Mouse (Mus musculus) forebrain, embryonic 14.5 days (tissue): ENCODE results near the gene Gmds. TPM values are rescaled to one million over a fixed set of nuclear protein-coding genes. Genes with fewer than 3 reads are reported as not detected.

ENCODE experiments used
- ATAC-seq: fragments of 200-750 bp; cut with Nextera tagmentation; 2 replicates; pipeline ENCODE4 v1.8.0; 2017; ENCODE audit warnings: mild to moderate bottlenecking, moderate library complexity
- DNase-seq: peaks from one replicate; pipeline ENCODE4 v3.0.0-alpha.2; 2015; ENCODE audit warnings: low spot score
- H3K27ac ChIP-seq: fragments of 300-500 bp; sonication (generic); 2 replicates; pipeline ENCODE4 v1.5.1; 2014; ENCODE audit warnings: low read depth, mild to moderate bottlenecking, control low read depth, low read length, moderate library complexity
- H3K27me3 ChIP-seq: fragments of 300-500 bp; sonication (generic); replicated peaks from 2 replicates; pipeline ENCODE4 v1.6.1; 2014; ENCODE audit warnings: low read length, control low read depth, mixed read lengths; ENCODE audit not compliant: control insufficient read depth, insufficient read depth
- H3K36me3 ChIP-seq: fragments of 300-500 bp; sonication (generic); 2 replicates; pipeline ENCODE4 v1.6.1; 2014; ENCODE audit warnings: low read length, control low read depth; ENCODE audit not compliant: control insufficient read depth, insufficient read depth
- H3K4me1 ChIP-seq: fragments of 300-500 bp; sonication (generic); 2 replicates; pipeline ENCODE4 v1.6.1; 2014; ENCODE audit warnings: antibody characterized with exemption, low read length, control low read depth; ENCODE audit not compliant: control insufficient read depth, insufficient read depth
- H3K4me2 ChIP-seq: fragments of 300-500 bp; sonication (generic); 2 replicates; pipeline ENCODE4 v1.6.1; 2014; ENCODE audit warnings: mild to moderate bottlenecking, control low read depth, low read length
- H3K4me3 ChIP-seq: fragments of 300-500 bp; sonication (generic); 2 replicates; pipeline ENCODE4 v1.5.1; 2014; ENCODE audit warnings: low read depth, low read length, control low read depth
- H3K9ac ChIP-seq: fragments of 300-500 bp; sonication (generic); 2 replicates; pipeline ENCODE4 v1.6.1; 2014; ENCODE audit warnings: mild to moderate bottlenecking, low read length, control low read depth, moderate library complexity
- H3K9me3 ChIP-seq: fragments of 300-500 bp; sonication (generic); replicated peaks from 2 replicates; pipeline ENCODE4 v1.6.1; 2016; ENCODE audit warnings: low read length, control low read depth, mixed read lengths; ENCODE audit not compliant: control insufficient read depth
- WGBS: fragments of 180-500 bp; shearing (Covaris S2); extraction: QIAGEN DNeasy Blood & Tissue Kit; methylation state at CpG from one replicate; pipeline ENCODE4 v1.1.7; 2014; 5-methylcytosine and 5-hydroxymethylcytosine counted together
- polyA plus RNA-seq: library from polyadenylated mRNA; unstranded; fragments of >200 nt; fragmentation: Nextera tagmentation; extraction: Ambion mirVana; gene quantifications from 2 replicates; pipeline ENCODE4 v1.2.1, GENCODE M21; 2014

The Gmds gene
- polyA plus RNA-seq, 1 experiment from 2014 or later: 31.1 TPM

GRCm38 (mm10) chr13:32158240-32158639, 180.3 kb downstream of the Gmds start:
- H3K27ac ChIP-seq: no peak overlapping the region
- H3K27me3 ChIP-seq: no peaks in the 10 kb centered on the region

GRCm38 (mm10) chr13:32145916-32146315, 192.6 kb downstream of the Gmds start:
- Histone ChIP-seq H3K27ac (no peak overlapping the region), H3K9me3 (no peaks in the 10 kb centered on the region), H3K4me1 (no peaks in the 10 kb centered on the region), H3K27me3 (no peaks in the 10 kb centered on the region), H3K9ac (no peak overlapping the region), H3K4me3 (no peak overlapping the region), H3K36me3 (no peaks in the 10 kb centered on the region), H3K4me2 (no peak overlapping the region)
- no peak for DNase-seq
- WGBS: 62% methylated on average over 1 of the region's 1 CpGs
- no peak for ATAC-seq

More at GRCm38 (mm10) chr13:32158240-32158639, 180.3 kb downstream of the Gmds start:
- no peak overlapping the region for H3K9ac ChIP-seq
- no peaks in the 10 kb centered on the region for H3K9me3 ChIP-seq
- no peak overlapping the region for H3K4me2 ChIP-seq
- ATAC-seq (no peak), DNase-seq (no peak)
- H3K4me1 ChIP-seq: no peaks in the 10 kb centered on the region
- no peaks in the 10 kb centered on the region for H3K36me3 ChIP-seq
- WGBS: 43% methylated on average over 2 of the region's 2 CpGs
- no peak overlapping the region for H3K4me3 ChIP-seq

- no peaks in the 10 kb centered on the region for H3K4me1 ChIP-seq
- DNase-seq (no peak), ATAC-seq (no peak)
- no peak overlapping the region for H3K4me2 ChIP-seq
- no peaks in the 10 kb centered on the region for H3K36me3 ChIP-seq
- WGBS: 43% methylated on average over 2 of the region's 2 CpGs
- H3K27ac ChIP-seq: no peak overlapping the region
- H3K9ac ChIP-seq: no peak overlapping the region
- H3K9me3 ChIP-seq: no peaks in the 10 kb centered on the region
- H3K27me3 ChIP-seq: no peaks in the 10 kb centered on the region
- no peak overlapping the region for H3K4me3 ChIP-seq
Observed at GRCm38 (mm10) chr13:32145179-32145578, 193.4 kb downstream of the Gmds start.

GRCm38 (mm10) chr13:32143651-32144050, 194.9 kb downstream of the Gmds start:
- H3K27me3 ChIP-seq: no peaks in the 10 kb centered on the region
- H3K4me2 ChIP-seq: no peak overlapping the region
- H3K9me3 ChIP-seq: no peaks in the 10 kb centered on the region
- H3K4me1 ChIP-seq: no peaks in the 10 kb centered on the region
- no peak overlapping the region for H3K27ac ChIP-seq
- ATAC-seq (no peak), DNase-seq (no peak)
- H3K9ac ChIP-seq: no peak overlapping the region
- H3K36me3 ChIP-seq: no peaks in the 10 kb centered on the region
- WGBS: 93% methylated on average over 3 of the region's 3 CpGs
- H3K4me3 ChIP-seq: no peak overlapping the region

GRCm38 (mm10) chr13:32134663-32135273, 203.8 kb downstream of the Gmds start:
- DNase-seq (no peak), ATAC-seq (no peak)
- H3K27me3 ChIP-seq: no peaks in the 10 kb centered on the region
- no peak overlapping the region for H3K4me3 ChIP-seq
- no peak overlapping the region for H3K4me2 ChIP-seq
- 59% methylated on average over 4 of the region's 4 CpGs for WGBS
- H3K27ac ChIP-seq: no peak overlapping the region
- no peaks in the 10 kb centered on the region for H3K4me1 ChIP-seq
- H3K36me3 ChIP-seq: no peaks in the 10 kb centered on the region
- H3K9ac ChIP-seq: no peak overlapping the region
- H3K9me3 ChIP-seq: no peaks in the 10 kb centered on the region

GRCm38 (mm10) chr13:32129970-32130369, 208.6 kb downstream of the Gmds start:
- no peak overlapping the region for H3K27ac ChIP-seq

GRCm38 (mm10) chr13:32118386-32118785, 220.2 kb downstream of the Gmds start:
- no peaks in the 10 kb centered on the region for H3K9me3 ChIP-seq
- H3K4me2 ChIP-seq: no peak overlapping the region
- H3K4me3 ChIP-seq: no peak overlapping the region
- no peaks in the 10 kb centered on the region for H3K4me1 ChIP-seq
- no peaks in the 10 kb centered on the region for H3K27me3 ChIP-seq
- H3K36me3 ChIP-seq: no peaks in the 10 kb centered on the region
- no peak overlapping the region for H3K9ac ChIP-seq
- WGBS: 71% methylated on average over 1 of the region's 1 CpGs
- DNase-seq: no peak
- H3K27ac ChIP-seq: no peak overlapping the region
- no peak for ATAC-seq

More at GRCm38 (mm10) chr13:32129970-32130369, 208.6 kb downstream of the Gmds start:
- Histone ChIP-seq H3K4me3 (no peak overlapping the region), H3K9me3 (no peaks in the 10 kb centered on the region), H3K36me3 (no peaks in the 10 kb centered on the region), H3K9ac (no peak overlapping the region), H3K4me1 (no peaks in the 10 kb centered on the region), H3K27me3 (no peaks in the 10 kb centered on the region), H3K4me2 (no peak overlapping the region)
- no peak for DNase-seq
- ATAC-seq: no peak
- 92% methylated on average over 1 of the region's 1 CpGs for WGBS

- Histone ChIP-seq H3K36me3 (no peaks in the 10 kb centered on the region), H3K9ac (no peak overlapping the region), H3K27me3 (no peaks in the 10 kb centered on the region), H3K4me2 (no peak overlapping the region), H3K27ac (no peak overlapping the region), H3K9me3 (no peaks in the 10 kb centered on the region), H3K4me1 (no peaks in the 10 kb centered on the region), H3K4me3 (no peak overlapping the region)
- no peak for DNase-seq
- no peak for ATAC-seq
- 74% methylated on average over 1 of the region's 1 CpGs for WGBS
Observed at GRCm38 (mm10) chr13:32115468-32115867, 223.1 kb downstream of the Gmds start.

GRCm38 (mm10) chr13:32113875-32114274, 224.7 kb downstream of the Gmds start:
- H3K27me3 ChIP-seq: no peaks in the 10 kb centered on the region
- WGBS: 95% methylated on average over 3 of the region's 3 CpGs

More at GRCm38 (mm10) chr13:32113875-32114274, 224.7 kb downstream of the Gmds start:
- Histone ChIP-seq H3K4me2 (no peak overlapping the region), H3K9ac (no peak overlapping the region), H3K9me3 (no peaks in the 10 kb centered on the region), H3K4me3 (no peak overlapping the region), H3K27ac (no peak overlapping the region), H3K36me3 (no peaks in the 10 kb centered on the region), H3K4me1 (no peaks in the 10 kb centered on the region)
- no peak for DNase-seq
- no peak for ATAC-seq
